Mouse (Mus musculus) olfactory bulb, adult 2 months (tissue): ENCODE measurements around the gene Gm21988.

Source experiments
- CTCF ChIP-seq: fragments of 200-500 bp; IDR thresholded peaks from 2 replicates; pipeline ENCODE4 v1.5.1; 2012; ENCODE audit warnings: low read depth, mild to moderate bottlenecking, low read length, moderate library complexity; ENCODE audit not compliant: insufficient read depth
- POLR2A ChIP-seq: fragments of 200-500 bp; IDR thresholded peaks from 2 replicates; pipeline ENCODE4 v1.6.1; 2012; ENCODE audit warnings: mild to moderate bottlenecking, low read depth, low read length, moderate library complexity; ENCODE audit not compliant: insufficient read depth

DNA sequence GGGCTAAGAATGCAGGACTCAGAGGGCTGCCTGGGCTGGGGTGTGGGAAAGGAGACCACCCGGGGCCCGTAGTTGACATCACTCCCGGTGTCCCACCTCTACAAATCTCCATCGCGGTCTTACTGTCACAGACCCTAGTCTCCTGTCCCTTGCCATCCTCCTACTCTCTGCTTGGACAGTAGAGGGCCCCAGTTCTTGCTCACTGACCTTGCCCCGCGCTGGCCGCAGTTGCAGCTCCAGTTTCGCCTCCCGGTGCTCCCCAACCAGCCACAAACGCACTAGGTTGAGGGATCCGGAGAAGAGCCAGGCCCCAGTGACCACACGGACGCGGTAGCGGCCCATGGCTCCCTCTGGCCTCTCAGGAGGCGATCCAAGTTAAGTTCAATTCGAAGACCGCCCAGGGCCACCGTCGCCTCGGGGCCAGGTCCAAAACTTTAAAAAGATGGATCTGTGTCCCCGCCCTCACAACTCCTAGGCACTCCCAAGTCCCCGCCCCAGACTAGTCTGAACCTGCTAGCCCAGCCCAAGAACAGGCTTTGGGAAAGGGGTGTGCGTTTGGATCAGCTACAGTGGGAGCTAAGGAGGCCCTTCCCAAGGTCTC is 15.4 kb upstream of the Gm21988 start, which contains the start of gene Alox12:
- TF ChIP-seq CTCF: no peak
- TF ChIP-seq POLR2A: no peak
